Mouse (Mus musculus): Measurements from ENCODE around the gene Ap1s3. TPM values are rescaled to one million over a fixed set of nuclear protein-coding genes. Genes with fewer than 3 reads are reported as not detected.

Ap1s3 gene
- polyA plus RNA-seq, 1 experiment, result 2.1 TPM

DNA sequence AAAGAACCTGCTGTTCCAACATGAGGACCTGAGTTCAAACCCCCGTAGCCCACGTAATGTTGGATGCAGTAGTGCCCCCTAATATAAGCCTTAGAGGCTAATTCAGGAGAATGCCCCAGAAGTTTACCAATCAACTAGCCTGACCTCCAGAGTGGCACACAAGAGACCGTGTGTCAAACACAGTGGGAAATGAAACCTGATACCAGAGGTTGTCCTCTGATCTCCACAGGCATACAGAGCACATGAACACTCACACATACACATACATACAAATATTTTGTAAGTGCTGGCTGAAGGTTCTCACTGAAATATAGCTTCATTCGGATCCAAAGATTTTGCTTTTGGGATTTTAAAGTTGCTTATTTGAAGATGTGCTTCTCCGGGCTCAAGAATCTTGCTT is 32.1 kb downstream of the Ap1s3 start:
- no peak for TF ChIP-seq GATA1 (IDR thresholded peaks at IDR 0.05; ENCODE audit: low read length)

DNA sequence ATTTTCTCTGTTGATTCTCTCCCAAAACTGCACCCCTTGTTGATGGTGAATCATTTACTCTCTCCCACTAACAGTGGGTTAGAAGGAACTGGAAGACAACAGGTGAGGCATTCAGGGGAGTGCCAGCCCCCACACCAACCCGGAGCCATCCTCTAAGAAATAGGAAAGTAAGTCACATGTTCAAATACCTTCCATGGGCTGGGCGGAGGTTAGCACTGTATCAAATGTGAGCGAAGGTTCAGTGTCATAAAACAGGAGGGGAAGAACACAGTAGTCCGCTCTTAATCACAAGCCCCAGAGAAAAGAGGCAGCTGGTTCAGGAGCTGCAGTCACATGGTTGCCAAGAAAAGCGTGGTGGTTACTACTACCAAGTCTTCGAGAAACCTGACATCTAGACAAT is 32.7 kb downstream of the Ap1s3 start:
- no peak for TF ChIP-seq GATA1 (IDR thresholded peaks at IDR 0.05; ENCODE audit: low read length)

DNA sequence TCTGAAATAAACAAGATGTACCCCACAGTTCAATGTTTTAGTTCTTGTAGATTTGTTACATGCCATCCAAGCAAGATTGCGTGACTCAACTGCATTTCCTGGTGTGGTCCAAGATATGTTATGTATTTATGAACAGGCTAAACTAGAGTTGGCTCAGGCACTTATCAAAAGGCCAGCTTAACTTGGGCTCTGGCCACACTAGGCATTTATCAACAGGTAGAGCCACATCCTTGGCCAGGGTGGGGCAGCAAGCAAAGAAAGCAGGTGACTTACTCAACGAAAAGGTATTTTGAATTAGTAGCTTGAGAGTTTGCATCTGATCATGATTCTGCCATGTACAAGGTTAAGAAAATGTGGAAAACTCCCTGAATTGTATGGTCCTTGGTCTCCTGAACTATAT is 34.0 kb downstream of the Ap1s3 start:
- TF ChIP-seq GATA1 (IDR thresholded peaks at IDR 0.05; ENCODE audit: low read length), result no peak

DNA sequence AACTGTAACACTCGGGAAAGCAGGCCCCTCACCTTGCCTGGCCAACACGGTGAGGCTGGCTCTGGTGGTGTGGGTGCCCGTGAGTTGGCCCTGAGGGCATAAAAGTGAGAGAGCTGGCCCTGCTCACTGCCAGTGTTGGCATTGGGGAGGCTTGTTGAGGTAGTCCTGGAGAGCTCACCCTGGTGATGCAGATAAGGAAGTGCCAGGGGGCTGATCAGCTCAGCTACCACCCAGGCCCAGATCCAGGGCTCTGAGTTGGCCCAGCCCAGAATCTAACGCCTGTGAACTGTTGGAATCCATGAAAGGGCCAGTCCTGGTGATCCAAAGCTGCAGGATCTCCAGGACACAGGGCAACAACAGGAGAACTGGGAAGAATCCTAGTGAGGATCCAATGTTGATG is 40.3 kb downstream of the Ap1s3 start:
- TF ChIP-seq GATA1 (IDR thresholded peaks at IDR 0.05; ENCODE audit: low read length), result no peak

DNA sequence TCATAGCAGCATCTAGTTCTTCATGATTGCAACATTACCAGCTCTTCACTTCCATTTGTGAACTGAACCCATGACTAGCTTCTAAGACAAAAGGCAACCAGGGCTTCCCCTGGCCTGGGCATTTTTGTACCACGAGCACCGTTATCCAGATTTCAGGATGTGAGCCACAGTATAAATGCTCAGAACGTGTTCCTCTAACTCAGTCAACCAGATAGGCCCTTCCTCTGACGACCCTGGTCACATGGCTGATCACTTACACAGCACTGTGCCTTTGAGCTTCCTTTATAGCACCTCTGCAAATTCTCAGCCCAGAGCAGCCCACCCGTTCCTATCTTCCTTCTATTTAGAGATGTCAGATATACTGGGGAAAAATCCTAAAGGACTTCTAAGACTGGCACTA is 42.0 kb downstream of the Ap1s3 start:
- TF ChIP-seq GATA1 (IDR thresholded peaks at IDR 0.05; ENCODE audit: low read length), result no peak

DNA sequence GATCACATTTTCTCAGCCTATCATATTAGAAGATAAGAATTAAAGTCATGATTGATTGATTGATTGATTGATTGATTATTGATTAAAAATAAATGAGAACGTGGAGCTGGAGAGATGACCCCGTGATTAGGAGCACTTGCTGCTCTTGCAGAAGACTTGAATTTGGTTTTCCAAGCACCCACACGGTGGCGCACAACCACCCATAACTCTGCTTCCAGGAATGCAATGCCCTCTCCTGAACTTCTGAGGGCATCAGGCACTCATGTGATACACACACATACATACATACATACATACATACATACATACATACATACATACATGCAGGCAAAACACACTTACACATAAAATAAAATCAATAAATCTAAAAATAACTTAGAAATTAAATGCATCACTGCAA is 45.6 kb downstream of the Ap1s3 start:
- no peak for TF ChIP-seq GATA1 (IDR thresholded peaks at IDR 0.05; ENCODE audit: low read length)

DNA sequence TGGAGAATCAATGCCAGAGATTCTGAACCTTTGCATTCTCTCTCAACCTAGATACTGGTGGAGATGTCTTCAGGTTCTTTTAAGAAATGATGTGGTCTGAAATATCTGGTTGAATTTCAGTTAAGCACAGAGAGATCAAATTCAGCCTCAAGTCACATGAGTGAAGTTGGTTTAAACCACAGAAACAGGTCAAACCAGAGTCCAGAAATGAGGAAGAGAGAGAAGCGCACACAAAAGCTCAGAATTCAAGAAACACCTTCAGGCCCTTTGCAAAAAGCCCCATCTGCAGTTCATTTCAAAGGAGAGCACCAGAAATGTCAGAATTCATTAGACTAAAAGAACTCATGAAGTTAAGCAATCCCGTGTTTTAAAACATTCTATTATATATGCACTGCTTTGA is 52.3 kb downstream of the Ap1s3 start:
- no peak for TF ChIP-seq GATA1 (IDR thresholded peaks at IDR 0.05; ENCODE audit: low read length)

DNA sequence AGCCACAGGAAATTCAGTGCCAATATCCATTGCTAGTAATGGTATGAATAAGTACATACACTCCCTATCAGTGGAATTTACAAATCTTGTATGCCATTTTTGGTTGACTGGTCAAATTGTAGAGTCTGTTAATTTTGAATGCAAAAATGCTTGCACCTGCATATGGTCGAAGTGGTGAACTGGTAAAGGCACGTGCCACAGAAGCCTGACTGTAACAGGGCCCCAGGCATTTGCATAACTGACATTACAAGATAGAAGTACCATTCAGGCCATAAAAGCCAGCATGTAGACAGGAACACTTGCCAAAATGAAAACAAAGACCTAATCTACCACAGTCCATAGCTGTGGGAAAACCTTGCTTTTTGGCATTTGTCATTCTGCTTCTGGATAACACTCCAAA is 55.3 kb downstream of the Ap1s3 start:
- no peak for TF ChIP-seq GATA1 (IDR thresholded peaks at IDR 0.05; ENCODE audit: low read length)

DNA sequence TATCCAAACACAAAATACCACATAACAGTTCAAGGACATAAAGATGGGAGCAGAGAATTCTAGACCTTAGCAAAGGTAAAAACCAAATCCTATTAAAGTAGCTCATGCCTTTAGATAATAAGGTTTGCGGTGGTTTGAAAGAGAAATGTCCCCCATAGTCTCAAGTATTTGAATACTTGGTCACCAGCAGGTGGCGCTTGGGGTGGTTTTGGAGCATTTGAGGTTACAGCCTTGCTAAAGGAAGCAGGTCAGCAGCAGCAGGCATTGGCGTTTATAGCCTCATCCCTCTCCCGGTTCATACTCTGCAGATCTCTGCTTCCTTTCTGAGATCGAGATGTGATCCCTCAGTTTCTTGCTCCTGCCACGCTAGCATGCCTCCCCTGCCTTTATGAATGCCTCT is 57.3 kb downstream of the Ap1s3 start:
- no peak for TF ChIP-seq GATA1 (IDR thresholded peaks at IDR 0.05; ENCODE audit: low read length)

DNA sequence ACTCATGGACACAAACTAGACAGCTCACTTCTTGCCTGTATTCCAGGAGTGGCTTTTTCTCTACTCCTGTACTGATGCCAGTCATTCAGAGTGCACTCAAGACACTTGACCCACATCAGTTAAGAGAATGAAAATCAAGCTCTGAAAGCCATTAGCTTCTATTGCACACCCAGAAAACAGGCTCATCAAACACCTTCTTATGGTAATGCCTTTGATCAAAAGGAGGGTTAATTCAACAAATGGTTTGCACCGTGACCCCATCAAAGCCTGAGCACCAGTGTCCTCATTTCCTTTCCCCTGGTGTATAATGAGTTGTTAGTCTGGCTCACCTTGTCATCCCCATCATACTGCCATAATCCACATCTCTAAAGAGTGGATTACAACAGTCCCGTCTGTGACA is 69.3 kb downstream of the Ap1s3 start:
- TF ChIP-seq GATA1 (IDR thresholded peaks at IDR 0.05; ENCODE audit: low read length), result no peak

DNA sequence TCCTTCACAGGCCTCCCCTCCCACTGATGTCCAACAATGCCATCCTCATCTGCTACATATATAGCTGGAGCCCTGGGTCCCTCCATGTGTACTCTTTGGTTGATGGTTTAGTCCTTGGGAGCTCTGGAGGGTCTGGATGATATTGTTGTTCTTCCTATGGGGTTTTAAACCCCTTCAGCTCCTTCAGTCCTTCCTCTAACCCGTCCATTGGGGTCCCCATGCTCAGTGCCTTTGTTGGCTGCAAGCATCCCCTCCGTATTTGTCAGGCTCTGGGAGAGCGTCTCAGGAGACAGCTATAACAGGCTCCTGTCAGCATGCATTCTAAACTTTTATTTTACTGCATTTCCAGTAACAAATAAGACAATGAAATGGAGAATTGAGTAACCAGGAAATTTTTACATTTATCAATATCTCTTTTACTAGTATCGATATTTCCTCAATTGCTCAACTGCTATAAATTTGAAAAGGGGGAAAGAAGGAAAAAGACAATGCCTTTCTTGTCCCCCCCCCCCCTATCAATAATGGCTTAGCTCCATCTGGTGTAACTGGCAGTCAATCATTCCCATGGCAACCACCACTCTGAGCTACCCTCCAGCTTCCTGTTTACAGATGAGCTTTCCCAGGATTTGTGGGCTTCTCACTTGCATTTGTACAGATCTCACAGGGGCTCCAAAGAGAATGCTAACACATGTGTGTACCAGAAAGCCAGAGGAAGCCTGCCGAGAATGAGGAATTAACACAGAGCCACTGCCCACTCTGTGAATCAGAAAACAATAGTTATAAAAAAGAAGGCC is 73.2 kb downstream of the Ap1s3 start:
- no peak for TF ChIP-seq GATA1 (IDR thresholded peaks at IDR 0.05; ENCODE audit: low read length)

DNA sequence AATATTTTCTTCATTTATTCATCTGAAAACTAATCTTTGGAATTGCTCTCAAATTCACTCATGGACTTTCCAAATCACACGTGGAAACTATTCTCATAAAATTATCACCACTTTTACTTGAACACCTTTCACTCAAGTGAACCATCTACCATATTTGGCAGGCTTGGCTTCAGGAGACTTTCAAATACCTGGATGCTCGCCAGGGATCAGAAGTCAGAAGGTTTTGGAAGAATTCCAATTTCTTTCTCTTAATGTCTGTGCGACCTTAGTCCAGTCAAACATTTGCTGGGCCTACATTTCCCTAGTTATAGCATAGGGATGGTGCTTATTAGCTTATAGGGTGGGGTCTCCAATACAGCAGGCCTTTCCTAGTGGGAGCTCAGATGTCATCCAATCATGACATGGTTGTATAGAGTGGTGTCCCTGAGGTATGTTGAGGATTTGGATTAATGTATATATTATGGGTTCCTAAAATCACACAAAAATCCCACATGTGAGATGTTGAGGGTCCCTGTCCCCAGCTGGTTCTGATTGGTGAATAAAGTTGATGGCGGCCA is 79.0 kb downstream of the Ap1s3 start:
- no peak for TF ChIP-seq GATA1 (IDR thresholded peaks at IDR 0.05; ENCODE audit: low read length)

DNA sequence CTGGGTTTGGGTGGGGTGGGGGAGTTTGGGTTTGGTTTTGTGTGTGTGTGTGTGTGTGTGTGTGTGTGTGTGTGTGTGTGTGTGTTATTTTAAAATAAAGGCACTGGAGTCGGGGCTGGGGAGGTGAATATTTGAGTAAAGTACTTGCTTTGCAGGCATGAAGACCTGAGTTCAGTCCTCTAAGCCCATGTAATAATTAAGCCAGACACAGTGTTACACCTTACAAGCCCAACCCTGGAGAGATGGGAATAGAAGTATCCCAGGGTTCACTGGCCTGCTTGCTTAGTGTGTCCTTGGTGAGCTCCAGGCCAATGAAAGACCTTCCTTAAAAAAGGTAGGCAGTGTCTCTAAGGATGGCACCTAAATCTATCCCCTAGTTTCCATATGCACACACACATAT is 80.7 kb downstream of the Ap1s3 start:
- TF ChIP-seq GATA1 (IDR thresholded peaks at IDR 0.05; ENCODE audit: low read length), result no peak

DNA sequence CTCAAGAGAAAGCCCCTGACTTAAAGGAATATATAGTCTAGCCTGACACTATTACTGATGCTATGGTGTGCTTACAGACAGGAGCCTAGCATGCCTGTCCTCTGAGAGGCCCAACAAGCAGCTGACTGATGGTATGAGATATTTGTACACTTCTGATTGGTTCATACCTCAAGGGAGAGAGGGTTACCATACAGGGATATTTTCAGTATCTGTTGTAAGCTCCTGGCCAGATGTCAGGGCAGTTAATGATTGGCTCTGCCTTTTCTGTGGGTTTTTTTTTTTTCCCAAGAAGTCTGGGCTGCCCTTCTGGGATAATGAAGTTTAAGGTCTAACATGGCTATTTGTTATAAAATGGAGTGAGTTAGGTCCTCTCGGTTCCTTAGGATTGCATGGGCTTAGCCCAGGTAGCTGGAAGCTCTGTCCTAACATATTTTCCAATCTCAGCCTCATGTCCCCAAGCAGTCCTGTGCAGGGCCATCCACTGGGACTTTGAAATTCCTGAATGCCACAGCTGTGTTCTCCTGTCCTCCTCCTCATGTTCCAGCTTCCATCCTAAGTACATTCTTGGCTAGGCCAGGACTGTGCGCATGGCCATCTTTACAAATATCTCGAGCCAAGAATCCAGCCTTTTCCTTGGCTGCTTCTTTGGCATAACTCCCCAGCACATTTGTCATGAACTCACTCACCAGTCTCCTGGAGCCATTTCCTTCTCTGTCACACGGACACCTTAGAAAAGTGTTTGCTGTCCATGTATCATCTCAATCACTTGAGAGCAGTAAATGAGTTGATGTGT is 81.6 kb downstream of the Ap1s3 start:
- TF ChIP-seq GATA1 (IDR thresholded peaks at IDR 0.05; ENCODE audit: low read length), result no peak

DNA sequence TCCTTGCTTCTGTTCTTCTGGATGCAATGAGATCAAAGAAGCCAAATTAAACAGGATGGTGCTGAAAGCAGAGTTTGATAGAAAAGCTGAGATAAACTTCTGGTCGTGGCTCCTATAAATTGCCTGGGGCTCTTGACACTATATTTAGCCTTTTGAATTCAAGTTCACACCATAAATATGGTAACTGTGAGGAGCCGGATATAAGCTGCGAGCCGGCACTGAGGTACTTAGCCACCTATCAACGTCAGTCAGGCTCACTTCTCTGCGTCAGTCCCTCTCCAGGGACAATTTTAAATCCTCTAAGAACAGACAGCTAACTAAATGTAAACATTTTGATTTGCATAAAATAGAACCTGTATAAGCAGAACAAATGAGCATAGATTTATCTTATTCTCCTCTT is 82.3 kb downstream of the Ap1s3 start:
- no peak for TF ChIP-seq GATA1 (IDR thresholded peaks at IDR 0.05; ENCODE audit: low read length)

DNA sequence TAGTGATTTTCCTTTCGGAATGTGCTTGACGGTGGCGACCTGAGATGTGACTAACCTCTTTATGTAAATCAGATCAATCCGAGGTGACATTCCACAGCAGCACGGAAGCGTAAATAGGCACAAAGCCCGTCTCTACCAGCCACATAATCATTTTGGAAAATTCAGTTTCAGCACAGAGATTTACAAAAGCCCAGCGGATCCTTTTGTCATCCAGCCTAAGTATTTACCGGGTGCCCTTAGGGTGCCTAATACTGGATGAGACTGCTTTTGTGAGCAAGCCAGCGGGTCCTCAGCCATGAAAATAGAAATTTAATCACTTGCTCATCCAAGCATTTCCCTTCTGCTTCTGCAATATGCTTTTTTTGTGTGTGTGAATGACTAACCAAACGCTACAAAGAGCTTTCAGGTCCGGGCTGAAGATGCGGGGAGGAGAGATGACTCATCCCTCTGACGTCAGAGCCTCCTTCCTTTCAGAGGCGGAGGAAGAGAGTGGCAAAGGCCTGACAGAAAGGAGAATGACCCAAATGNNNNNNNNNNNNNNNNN is 90.6 kb downstream of the Ap1s3 start:
- no peak for TF ChIP-seq GATA1 (IDR thresholded peaks at IDR 0.05; ENCODE audit: low read length)
